Mouse (Mus musculus): Measurements from ENCODE around the gene Anapc7. TPM values are rescaled to one million over a fixed set of nuclear protein-coding genes. Genes with fewer than 3 reads are reported as not detected.
A peak's percentile ranks its signal among the peaks of the same experiment; 100 is the strongest.

Gene Anapc7
- polyA plus RNA-seq, 1 experiment from 2014 or later = 50.5 TPM

DNA sequence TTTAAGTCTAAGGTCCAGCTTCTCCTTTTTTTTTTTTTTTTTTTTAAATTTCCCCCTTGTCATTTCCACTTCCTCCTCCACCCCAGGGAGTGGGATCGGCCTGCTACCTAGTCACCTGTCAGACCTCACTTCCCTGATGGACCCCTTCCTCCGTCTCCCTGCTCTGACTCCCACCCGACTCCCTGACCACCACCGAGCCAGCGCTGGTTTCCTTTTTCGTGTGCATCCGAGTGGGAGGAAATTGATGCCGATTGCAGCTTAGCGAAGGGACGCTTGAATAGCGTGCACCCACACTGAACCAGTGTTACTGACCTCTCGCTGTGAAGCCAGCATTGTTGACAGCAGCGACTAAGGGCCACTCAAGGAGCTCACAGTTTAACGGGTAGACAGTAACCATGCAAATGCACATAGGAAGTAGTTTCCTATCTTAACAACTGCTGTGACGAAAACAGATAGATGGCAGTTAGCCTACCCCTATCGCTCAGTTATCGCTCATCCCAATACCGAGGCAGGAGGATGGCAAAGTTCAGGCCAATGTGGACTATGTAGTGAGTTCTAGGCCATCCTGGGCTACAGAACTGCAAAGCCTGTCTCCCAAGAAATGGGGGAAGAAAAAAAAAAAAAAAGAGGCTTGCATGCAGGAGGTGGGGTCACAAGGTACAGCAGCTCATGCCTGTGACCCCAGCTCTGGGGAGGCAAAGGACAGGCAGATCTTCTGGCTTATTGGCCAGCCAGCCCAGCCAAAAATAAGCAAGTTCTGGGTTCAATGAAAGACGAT lies 29.1 kb upstream of the Anapc7 start:
- H3K27ac ChIP-seq = no peak overlapping the region
- peak; percentile 51 for ATAC-seq (ENCODE audit: low FRiP score)
- WGBS = 16% methylated on average over 19 of the region's 19 CpGs

DNA sequence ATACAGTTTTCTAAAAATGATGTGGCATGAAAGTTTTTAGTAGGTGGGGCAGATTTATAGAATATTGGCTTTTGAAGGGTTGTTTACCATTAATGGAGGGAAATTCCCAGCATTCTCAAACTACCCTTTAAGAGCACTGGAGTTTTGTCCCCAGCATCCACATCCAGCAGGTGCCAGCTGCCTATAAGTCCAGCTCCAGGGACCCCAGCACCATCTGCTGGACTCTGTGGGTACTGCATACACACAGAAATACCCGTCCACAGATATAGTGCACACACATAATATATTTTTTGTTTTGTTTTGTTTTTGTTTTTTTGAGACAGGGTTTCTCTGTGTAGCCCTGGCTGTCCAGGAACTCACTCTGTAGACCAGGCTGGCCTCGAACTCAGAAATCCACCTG lies 27.6 kb upstream of the Anapc7 start:
- no peak overlapping the region for H3K4me2 ChIP-seq
- H3K36me3 ChIP-seq (replicated peaks) = peaks cover 14% of the 10 kb centered on the region
- no peak overlapping the region for H3K27ac ChIP-seq
- no peak overlapping the region for H3K4me3 ChIP-seq (replicated peaks)
- WGBS = 46% methylated on average over 2 of the region's 2 CpGs
- no peak for ATAC-seq (ENCODE audit: low FRiP score)
- H3K9ac ChIP-seq = no peak overlapping the region
- no peaks in the 10 kb centered on the region for H3K27me3 ChIP-seq
- H3K9me3 ChIP-seq = no peaks in the 10 kb centered on the region
- H3K4me1 ChIP-seq = peaks cover 13% of the 10 kb centered on the region

More for the DNA sequence above, 29.1 kb upstream of the Anapc7 start:
- peak overlapping the region; percentile 78 for H3K9ac ChIP-seq
- no peaks in the 10 kb centered on the region for H3K27me3 ChIP-seq
- peak overlapping the region; percentile 94 for H3K4me2 ChIP-seq
- H3K9me3 ChIP-seq = no peaks in the 10 kb centered on the region
- peaks cover 9% of the 10 kb centered on the region for H3K36me3 ChIP-seq (replicated peaks)
- H3K4me3 ChIP-seq (replicated peaks) = peak overlapping the region; percentile 80
- H3K4me1 ChIP-seq = peaks cover 13% of the 10 kb centered on the region

DNA sequence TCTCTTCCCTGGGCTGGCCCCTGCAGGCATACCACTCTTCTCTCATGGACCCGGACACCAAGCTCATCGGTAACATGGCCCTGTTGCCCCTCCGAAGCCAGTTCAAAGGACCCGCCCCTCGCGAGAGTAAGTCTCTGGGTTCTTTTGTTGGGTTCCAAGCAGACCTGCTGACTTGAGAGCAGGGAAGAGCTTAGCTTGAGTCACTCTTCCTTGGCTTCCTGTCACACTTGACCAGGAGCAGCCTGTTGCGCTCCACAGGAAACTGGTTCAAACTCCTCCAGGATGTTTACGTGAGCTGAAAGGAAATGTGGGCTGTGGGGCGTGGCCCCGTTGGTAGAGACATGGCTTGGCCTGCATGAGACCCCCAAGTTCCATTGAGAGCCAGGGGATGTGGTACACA lies 24.7 kb upstream of the Anapc7 start:
- H3K27ac ChIP-seq = peak overlapping the region; percentile 8; the same call in 1 of the 2 replicates
- no peaks in the 10 kb centered on the region for H3K27me3 ChIP-seq
- H3K9ac ChIP-seq = no peak overlapping the region
- 96% methylated on average over 10 of the region's 10 CpGs for WGBS
- H3K36me3 ChIP-seq (replicated peaks) = peaks cover 32% of the 10 kb centered on the region
- no peaks in the 10 kb centered on the region for H3K9me3 ChIP-seq
- no peak for ATAC-seq (ENCODE audit: low FRiP score)
- H3K4me1 ChIP-seq = peaks cover 13% of the 10 kb centered on the region
- no peak overlapping the region for H3K4me3 ChIP-seq (replicated peaks)
- no peak overlapping the region for H3K4me2 ChIP-seq

DNA sequence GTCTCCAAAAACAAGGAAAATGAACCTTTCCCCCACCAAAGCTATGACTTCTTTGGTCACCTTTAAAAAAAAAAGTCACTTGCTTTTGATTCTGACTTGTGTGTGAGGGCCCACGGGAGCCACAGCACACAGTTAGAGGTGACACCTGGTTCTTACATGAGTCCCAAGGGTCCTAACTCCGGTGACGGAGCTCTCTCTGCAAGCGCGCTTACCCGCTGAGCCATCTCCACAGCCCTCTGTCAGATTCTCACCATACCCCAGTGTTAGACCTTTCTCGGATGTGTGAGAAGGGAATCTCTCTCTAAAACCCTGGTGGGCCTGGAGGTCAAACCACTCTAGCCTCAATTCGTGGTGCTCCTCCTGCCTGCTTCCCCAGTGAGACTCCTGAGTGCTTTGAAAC lies 24.0 kb upstream of the Anapc7 start:
- Histone ChIP-seq H3K4me3 (replicated peaks) (no peak overlapping the region), H3K9me3 (no peaks in the 10 kb centered on the region), H3K4me1 (peaks cover 9% of the 10 kb centered on the region), H3K9ac (no peak overlapping the region), H3K4me2 (no peak overlapping the region), H3K27ac (no peak overlapping the region), H3K36me3 (replicated peaks) (peaks cover 38% of the 10 kb centered on the region), H3K27me3 (no peaks in the 10 kb centered on the region)
- WGBS = 93% methylated on average over 8 of the region's 8 CpGs
- ATAC-seq (ENCODE audit: low FRiP score) = no peak

- no peak overlapping the region for H3K27ac ChIP-seq
- no peaks in the 10 kb centered on the region for H3K9me3 ChIP-seq
- peaks cover 62% of the 10 kb centered on the region for H3K36me3 ChIP-seq (replicated peaks)
- no peak for ATAC-seq (ENCODE audit: low FRiP score)
- H3K4me3 ChIP-seq (replicated peaks) = no peak overlapping the region
- no peaks in the 10 kb centered on the region for H3K27me3 ChIP-seq
- H3K9ac ChIP-seq = no peak overlapping the region
- 95% methylated on average over 8 of the region's 8 CpGs for WGBS
- H3K4me2 ChIP-seq = no peak overlapping the region
- no peaks in the 10 kb centered on the region for H3K4me1 ChIP-seq
These were observed 21.6 kb upstream of the Anapc7 start for GRCm38 (mm10) chr5:122399871-122400270.

DNA sequence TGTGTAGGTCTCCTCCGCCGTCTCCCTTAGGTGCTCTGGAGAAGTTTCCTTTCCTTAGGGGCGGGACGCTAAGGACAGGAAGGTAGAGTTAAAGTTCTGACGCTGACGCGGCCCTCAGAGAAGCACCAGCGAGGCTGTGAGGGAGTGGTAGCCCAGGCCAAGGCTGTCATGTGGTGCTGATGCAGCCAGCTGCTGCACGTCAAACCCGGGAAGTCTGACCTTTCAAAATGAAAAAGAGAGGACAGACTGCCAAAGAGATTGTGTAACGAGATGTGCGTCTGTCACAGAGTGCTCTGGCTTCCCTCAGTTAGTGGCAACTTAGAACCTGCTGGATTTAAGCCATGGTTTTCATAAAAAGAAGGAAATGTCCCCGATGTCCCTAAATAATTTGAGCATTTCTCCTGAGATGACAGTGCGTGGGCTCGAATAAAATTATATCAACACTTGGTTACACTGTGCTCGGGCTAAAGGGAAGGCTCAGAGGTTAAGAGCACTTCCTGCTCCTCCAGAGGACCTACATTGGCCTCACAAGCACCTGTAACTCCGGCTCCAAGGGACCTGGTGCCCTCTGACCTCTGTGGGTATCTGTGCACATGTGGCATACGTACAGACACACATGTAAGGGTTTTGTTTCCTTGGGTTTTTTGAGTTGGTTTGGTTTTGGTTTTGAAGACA lies 20.7 kb upstream of the Anapc7 start:
- Histone ChIP-seq H3K9me3 (no peaks in the 10 kb centered on the region), H3K4me3 (replicated peaks) (no peak overlapping the region), H3K27me3 (no peaks in the 10 kb centered on the region), H3K27ac (no peak overlapping the region), H3K4me2 (no peak overlapping the region), H3K36me3 (replicated peaks) (peaks cover 71% of the 10 kb centered on the region), H3K4me1 (no peaks in the 10 kb centered on the region), H3K9ac (no peak overlapping the region)
- no peak for ATAC-seq (ENCODE audit: low FRiP score)
- 87% methylated on average over 18 of the region's 18 CpGs for WGBS

DNA sequence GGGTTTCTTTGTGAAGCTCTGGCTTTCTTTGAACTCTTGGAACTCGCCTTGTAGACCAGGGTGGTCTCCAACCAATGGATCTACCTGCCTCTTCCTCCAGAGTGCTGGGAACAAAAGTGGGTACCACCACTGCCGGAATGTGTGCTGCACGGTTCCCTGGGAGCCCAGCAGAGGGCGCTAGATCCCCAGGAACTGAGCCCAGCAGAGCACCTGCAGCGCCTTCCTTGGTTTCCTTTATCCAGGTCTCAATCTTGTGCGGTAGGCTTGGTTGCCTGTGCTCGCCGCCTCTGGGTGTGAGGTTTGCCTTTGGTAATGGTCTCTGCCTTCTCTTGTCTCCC lies 20.2 kb upstream of the Anapc7 start:
- Histone ChIP-seq H3K4me3 (replicated peaks) (no peak overlapping the region), H3K4me2 (no peak overlapping the region), H3K27me3 (no peaks in the 10 kb centered on the region), H3K4me1 (no peaks in the 10 kb centered on the region), H3K9me3 (no peaks in the 10 kb centered on the region), H3K36me3 (replicated peaks) (peaks cover 76% of the 10 kb centered on the region), H3K27ac (no peak overlapping the region), H3K9ac (no peak overlapping the region)
- 14% methylated on average over 8 of the region's 8 CpGs for WGBS
- ATAC-seq (ENCODE audit: low FRiP score) = no peak

DNA sequence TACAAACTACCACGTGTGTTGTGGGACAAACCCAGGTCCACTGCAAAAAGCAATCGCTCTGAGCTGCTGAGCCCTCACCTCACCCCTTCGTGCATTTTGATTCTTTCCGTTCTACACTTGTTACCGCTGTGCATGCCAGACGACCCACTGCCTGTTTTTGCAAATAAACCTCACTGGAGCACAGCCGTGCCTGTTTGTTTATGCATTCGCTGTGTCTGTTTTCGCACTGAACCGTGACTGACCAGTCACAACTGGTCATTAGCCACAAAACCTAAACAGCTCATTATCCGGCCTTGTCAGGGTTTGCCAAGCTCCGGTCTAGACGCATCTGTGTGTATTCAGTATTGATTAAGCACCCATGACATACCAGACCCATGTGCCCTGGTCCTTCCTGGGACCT lies 19.3 kb upstream of the Anapc7 start:
- H3K4me1 ChIP-seq = no peaks in the 10 kb centered on the region
- no peak overlapping the region for H3K4me2 ChIP-seq
- H3K9me3 ChIP-seq = peaks cover 4% of the 10 kb centered on the region
- WGBS = 88% methylated on average over 13 of the region's 13 CpGs
- H3K9ac ChIP-seq = no peak overlapping the region
- peaks cover 78% of the 10 kb centered on the region for H3K36me3 ChIP-seq (replicated peaks)
- H3K27me3 ChIP-seq = no peaks in the 10 kb centered on the region
- no peak for ATAC-seq (ENCODE audit: low FRiP score)
- H3K27ac ChIP-seq = no peak overlapping the region
- no peak overlapping the region for H3K4me3 ChIP-seq (replicated peaks)

GRCm38 (mm10) chr5:122402772-122403171 lies 18.7 kb upstream of the Anapc7 start:
- 87% methylated on average over 5 of the region's 5 CpGs for WGBS
- Histone ChIP-seq H3K36me3 (replicated peaks) (peaks cover 77% of the 10 kb centered on the region), H3K9me3 (peaks cover 4% of the 10 kb centered on the region), H3K9ac (no peak overlapping the region), H3K4me2 (no peak overlapping the region), H3K4me1 (no peaks in the 10 kb centered on the region), H3K27me3 (no peaks in the 10 kb centered on the region), H3K4me3 (replicated peaks) (no peak overlapping the region), H3K27ac (no peak overlapping the region)
- ATAC-seq (ENCODE audit: low FRiP score) = no peak

GRCm38 (mm10) chr5:122403362-122403761 lies 18.1 kb upstream of the Anapc7 start:
- 92% methylated on average over 12 of the region's 12 CpGs for WGBS
- peaks cover 74% of the 10 kb centered on the region for H3K36me3 ChIP-seq (replicated peaks)

DNA sequence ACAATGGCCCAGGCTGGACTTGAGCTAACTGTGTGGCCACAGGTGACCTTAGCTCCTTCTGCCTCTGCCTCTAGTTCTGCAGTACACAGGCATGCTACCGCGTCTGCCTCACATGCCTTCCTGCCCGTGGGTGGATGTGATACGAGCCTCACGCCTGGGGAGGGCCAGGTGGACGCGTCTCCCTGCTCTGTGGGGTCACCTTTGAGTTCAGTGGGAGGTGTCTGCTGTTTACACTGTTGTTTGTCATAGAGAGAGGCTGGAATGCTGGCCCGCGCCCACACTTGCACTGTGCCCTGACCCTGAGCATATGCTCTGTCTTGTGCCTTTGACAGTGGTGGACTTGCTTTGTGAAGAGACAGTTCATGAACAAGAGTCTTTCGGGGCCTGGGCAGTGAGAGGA lies 16.0 kb upstream of the Anapc7 start:
- peaks cover 4% of the 10 kb centered on the region for H3K9me3 ChIP-seq
- no peak for ATAC-seq (ENCODE audit: low FRiP score)
- no peak overlapping the region for H3K4me3 ChIP-seq (replicated peaks)
- WGBS = 97% methylated on average over 10 of the region's 10 CpGs
- H3K4me2 ChIP-seq = no peak overlapping the region
- H3K9ac ChIP-seq = no peak overlapping the region
- H3K4me1 ChIP-seq = no peaks in the 10 kb centered on the region
- no peaks in the 10 kb centered on the region for H3K27me3 ChIP-seq
- peaks cover 64% of the 10 kb centered on the region for H3K36me3 ChIP-seq (replicated peaks)
- H3K27ac ChIP-seq = no peak overlapping the region

More at GRCm38 (mm10) chr5:122403362-122403761, 18.1 kb upstream of the Anapc7 start:
- Histone ChIP-seq H3K9ac (no peak overlapping the region), H3K4me2 (no peak overlapping the region), H3K27me3 (no peaks in the 10 kb centered on the region), H3K4me3 (replicated peaks) (no peak overlapping the region), H3K27ac (no peak overlapping the region), H3K4me1 (no peaks in the 10 kb centered on the region), H3K9me3 (peaks cover 4% of the 10 kb centered on the region)
- no peak for ATAC-seq (ENCODE audit: low FRiP score)

GRCm38 (mm10) chr5:122409692-122410645 lies 11.5 kb upstream of the Anapc7 start:
- Histone ChIP-seq H3K4me1 (no peaks in the 10 kb centered on the region), H3K36me3 (replicated peaks) (peaks cover 31% of the 10 kb centered on the region), H3K9me3 (peaks cover 4% of the 10 kb centered on the region), H3K4me2 (no peak overlapping the region), H3K4me3 (replicated peaks) (no peak overlapping the region), H3K27me3 (no peaks in the 10 kb centered on the region), H3K9ac (no peak overlapping the region), H3K27ac (no peak overlapping the region)
- WGBS = 86% methylated on average over 19 of the region's 19 CpGs
- ATAC-seq (ENCODE audit: low FRiP score) = no peak

All from forebrain, embryonic 12.5 days (tissue).